Mouse (Mus musculus): ENCODE results near the gene Slc6a1.

The Slc6a1 gene

DNA sequence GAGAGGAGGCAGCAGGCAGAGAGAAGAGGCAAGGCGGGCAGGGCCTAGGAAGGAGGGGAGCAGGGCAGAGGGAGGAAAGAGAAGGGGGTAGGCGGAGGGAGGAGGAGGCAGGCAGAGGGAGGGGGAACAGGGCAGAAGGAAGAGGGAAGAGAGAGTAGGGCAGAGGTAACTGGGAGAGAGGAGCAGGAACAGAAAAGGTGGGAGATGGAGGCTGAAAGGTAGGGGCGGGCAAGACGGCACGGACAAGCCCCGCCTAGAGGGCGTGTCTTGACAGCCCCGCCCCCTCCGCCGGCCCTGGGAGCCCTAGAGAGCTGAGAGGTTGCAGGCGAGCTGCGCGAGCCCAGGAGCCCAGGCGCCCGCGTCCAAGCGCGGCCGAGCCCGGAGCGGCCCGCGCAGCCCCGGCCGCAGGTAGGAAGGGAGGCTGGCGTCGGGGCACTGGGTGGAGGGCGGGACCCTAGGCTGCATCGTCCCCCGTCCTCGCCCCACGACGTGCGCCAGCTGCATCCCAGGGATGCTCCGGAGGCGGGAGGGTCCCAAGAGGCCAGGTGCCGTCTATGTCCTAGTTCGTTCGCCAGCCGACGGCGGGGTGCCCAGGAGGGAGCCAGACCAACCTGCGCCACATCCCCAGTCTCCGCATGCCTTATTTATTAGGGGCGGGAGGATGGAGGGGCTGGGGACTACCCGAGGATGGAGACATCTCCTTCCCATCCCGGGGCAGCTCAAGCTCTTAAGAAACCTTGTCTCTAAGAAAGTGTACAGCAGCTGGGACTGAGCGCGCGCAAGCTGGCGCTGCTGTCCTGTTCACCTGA is at the start of gene Slc6a1:
Gene Slc6a1 (plus strand): TSS at position 167 of the 809 bp plus-strand sequence.
- peak; percentile 92 for DNase-seq

DNA sequence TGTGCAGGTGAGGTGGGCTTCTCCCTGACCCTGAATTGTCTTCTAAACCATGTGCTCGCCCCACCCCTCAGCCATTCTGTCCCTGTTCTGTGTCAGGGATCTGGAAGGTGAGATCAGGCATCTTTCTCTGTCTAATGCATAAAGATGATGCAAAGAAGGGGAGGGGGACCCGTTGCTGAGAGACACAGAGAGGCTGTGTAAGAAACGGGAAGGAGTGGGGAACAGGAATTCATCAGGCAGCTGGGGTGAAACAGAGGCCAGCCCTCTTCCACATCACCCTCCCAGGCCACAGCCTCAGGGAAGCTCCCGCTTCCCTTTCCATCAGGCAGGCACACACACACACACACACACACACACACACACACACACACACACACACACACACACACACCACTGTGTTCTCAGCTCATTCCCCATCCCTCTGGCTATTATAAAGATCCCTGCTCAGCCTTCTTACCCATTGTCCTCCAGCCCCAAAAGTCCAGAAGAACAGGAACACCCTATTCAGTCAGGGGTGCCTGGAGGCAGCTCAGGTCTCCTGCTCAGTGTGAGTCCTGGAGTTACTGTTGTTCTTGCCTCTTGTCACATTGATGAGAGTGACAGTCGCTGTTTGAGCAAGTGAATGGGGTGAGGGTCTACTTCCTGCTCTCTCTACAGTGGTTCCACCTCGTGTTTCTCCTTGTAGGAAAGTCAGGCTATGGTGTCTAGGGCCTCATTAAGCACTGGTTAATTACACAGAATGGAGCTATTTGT is 43.4 kb upstream of the Slc6a1 start:
- peak; percentile 71 for DNase-seq

DNA sequence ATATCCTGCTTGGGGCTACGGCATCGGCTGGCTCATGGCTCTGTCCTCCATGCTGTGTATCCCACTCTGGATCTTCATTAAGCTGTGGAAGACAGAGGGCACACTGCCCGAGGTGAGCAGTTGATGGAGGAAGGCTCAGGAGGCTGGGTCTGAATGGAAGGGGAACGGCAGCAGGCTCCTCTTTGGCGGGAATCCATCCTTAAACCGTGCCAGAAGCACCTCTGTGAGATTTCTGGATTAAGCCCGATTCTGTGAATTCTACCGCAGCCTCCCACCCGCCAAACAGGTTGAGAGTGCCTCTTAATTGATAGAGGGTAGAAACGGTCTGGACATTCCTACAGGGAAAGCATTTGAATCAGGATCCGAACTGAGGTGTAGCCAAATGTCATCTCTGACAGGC is 36.8 kb upstream of the Slc6a1 start:
- no peak for DNase-seq

DNA sequence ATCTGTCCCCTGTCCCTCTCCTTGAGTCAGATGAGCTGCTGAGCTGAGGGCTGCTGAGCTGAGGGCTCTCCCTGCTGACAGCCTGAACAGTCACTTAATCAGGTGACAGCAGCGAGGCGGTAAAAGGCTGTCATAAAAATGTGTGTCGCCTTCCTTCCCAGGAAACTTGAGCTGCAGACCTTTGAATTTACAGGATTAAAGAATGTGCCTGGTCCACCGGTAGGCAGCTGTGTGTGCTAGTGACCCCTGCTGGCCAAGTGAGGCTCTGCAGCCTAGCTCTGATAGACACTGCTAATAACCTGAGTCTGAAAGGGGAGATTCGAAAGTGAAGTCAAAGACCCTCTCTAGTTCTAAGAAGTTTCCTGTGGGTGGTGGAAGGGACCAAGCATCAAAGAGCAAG is 32.1 kb upstream of the Slc6a1 start:
- DNase-seq, result peak; percentile 86

DNA sequence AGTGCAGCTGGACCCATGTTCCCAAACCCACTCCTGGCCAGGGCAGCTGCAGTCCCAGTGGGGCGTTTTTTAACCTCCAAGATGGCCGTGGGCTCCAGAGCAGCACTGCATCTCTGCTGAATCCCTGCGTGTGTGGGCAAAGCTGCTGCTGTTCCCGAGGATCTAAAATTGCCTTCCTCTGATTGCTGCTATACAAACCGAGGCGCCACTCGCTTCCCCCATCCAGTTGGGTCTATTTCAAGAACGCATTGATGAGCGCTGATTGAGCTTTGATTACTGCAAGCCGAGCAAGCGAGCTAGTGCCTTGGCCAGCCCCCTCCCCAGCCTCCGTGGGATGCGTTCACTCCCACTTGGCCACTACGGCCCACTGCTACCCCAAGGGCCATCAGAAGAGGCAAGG is 27.5 kb upstream of the Slc6a1 start:
- no peak for DNase-seq

DNA sequence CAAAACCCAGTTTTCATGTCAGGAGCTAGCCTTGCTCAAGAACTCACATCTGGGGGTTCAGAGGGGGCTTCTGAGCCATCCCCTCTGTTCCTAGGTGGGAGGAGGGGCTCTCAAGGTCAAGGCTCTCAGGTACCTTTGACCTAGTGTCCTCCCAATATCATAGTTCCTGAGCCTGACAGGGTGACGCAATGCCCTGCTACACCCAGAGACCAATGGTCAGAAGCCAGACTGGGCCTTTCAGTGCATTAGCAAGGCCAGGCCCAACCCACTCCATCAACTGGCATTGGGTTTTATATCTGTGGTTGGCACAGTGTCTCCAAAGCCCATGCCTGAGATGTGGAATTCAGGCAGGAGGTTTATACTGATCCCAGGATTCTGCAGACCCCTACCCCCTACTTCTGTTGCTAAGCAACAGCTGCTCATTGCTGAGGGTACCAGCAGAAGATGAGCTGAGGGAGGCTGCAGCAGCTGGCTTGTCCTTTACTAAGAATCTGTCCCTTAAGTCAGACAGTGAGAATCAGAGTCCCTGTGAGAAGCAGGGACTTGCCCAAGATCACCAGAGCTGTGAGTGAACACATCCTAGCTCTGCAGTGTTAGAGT is 24.6 kb upstream of the Slc6a1 start:
- no peak for DNase-seq

DNA sequence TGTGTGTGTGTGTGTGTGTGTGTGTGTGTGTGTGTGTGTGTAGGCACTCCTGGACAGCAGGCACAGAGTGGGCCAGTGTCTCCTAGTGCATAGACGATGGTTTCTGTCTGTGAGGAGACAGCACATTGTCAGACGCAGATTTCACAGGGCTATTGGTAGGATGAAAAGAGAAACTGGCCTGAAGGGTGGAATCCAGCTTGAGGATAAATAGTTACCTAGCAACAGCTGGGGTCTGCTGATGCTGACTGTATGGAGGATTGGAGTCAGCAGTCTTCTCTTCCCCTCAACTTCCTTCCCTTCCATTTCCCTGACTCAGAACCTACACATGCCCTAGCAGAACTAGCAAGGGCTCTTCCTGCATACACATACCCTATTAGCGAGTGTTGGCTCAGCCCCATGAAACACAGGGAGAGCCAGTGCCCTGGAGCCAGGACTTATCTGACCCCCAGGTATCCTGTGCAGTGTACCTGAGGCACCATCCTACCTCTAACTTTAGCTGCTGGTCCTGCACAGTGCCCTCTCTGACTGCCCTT is 23.7 kb upstream of the Slc6a1 start:
- no peak for DNase-seq

DNA sequence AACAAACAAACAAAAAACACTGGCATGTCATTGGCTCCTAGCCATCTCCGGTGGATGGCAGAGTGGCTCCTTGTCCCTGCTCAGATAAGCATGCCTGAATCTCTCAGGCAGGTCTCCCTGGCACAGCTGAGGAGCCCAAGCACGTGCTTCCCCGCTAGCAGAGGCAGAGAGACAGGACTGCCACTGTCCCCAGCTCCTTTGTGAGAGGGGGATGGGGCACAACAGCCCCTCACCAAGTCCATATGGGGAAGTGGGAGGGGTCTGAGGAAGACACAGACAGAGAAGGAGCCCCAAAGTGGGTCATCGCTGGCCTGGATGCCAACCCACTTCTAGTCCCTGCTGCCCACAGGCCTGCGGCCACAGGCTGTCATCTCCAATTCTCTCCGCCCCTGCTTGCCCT is 20.8 kb upstream of the Slc6a1 start:
- peak; percentile 99 for DNase-seq

DNA sequence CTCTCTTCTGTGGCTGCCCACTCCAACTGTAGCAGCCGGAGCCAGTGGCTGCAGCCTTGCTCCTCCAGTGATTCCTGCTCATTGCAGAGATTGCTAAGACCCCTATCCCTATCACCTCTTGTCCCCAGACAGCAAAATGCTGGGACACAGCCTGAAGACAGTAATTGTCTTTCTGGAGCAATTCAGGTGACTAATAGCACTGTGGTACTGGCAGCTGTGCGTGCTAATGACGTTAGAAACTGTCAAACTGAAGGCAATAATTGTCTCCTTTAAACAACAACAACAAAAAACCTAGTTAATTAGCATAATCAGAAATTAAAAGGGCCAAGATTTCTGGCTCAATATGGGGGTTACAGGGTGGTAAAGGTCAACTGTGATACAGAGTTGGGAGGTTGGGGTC is 18.4 kb upstream of the Slc6a1 start:
- peak; percentile 71 for DNase-seq

DNA sequence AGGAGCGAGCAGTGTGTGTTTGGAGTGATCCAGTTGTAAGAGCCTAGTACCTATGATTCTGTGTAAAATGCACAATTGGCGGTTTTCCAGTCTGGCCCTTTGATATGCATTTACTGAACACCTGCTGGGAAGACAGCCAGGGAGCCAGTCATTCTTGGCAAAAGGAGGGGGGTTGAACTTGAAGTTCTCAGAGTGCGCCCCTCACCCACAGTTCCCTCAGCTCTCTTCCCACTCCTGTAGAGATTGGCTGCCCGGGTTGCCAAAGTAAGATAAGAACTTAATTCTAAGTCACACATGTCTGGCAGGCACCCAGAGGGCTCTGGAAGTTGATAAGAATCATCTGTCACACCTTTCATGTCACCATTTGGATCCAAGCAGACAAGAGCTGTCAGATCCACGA is 18.0 kb upstream of the Slc6a1 start:
- DNase-seq, result peak; percentile 69

DNA sequence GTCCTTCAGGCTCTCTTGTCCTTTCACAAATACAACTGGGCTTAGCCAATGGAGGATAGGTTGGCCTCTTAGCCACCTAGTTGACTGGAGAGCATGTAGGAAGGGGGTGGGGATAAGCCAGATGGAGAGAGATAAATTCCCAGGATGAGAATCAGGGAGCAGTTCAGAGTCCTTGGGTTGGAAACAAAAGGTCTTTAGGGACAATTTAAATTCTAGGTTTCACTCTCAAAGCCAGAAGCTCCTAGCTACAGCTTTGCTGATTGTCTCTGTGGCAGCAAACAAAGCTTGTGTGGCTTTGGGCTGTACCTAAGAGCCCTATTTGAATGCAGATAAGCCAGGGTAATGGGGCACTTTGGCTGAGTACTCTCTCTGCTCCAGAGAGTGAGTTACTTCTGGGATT is 16.2 kb upstream of the Slc6a1 start:
- no peak for DNase-seq

DNA sequence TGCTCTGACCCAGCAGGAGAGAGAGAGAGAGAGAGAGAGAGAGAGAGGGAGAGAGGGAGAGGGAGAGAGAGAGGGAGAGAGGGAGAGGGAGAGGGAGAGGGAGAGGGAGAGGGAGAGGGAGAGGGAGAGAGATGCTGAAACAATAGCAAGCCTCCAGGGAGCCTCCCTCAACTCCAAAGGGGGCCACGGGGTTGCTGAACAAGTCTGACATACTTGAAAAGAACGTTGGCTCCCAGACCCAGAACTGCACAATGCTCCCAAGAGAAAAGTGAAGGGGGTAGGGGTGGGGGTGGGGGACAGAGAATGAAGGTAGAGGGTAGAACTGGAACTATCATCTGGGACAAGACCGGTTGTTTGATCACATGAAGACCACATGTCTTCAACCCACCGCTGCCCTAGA is 14.5 kb upstream of the Slc6a1 start:
- peak; percentile 55 for DNase-seq

DNA sequence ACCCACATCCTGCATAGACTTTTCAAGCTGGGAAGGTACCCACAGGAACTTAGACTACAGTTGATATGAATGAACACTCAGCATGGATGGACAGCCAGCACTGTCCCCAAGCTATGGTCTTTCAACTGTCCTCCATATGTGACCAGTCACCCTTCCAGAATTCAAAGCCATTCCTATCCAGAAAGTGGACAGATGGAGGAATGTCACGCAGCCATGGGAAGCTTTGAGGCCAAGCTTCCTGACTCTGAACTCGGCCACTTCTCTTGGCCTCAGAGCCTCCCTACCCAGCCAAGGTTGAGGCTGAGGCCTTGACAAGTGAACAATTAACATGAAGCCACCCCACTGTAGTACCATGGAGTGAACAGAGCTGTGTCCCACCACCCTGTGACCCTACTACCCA is 12.8 kb upstream of the Slc6a1 start:
- DNase-seq, result no peak

DNA sequence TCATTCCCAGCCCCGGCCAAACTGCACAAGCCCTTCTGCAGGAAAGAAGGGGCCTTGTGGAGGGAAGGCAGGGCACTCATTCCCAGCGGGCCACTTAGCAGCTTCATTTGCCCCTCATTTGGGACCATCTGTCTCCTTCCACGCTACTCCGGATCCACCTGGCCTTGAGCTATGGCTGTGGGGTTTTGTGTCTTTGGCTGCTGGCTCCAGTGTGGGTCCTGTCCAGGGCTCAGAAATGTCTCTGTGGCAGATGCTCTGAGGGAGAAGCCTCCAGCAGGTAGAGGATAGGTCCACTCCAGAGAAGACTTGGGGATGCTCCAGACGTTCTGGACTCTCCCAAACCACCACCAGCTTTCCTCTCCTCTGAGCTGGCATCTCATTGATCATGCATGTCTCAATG is 11.6 kb upstream of the Slc6a1 start:
- no peak for DNase-seq

DNA sequence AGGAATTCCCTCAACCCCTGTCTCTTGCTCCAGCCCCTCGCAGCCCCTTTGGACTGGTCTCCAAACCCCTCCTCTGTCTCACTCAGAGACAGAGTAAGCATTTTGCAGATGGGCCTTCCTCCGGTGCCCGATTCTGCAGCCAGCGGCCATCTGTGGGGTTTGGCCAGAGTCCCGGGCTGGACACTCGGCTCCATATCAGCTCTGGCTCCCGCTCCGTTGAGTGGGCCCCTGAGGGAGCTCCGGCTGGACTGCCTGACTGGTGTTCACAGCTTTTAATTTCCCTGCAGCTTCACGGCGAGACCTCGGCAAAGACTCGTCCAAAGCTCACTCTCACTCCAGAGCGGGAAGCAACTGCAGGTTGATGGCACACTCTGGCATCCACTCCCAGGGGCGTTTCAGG is 10.2 kb upstream of the Slc6a1 start:
- DNase-seq, result peak; percentile 58

DNA sequence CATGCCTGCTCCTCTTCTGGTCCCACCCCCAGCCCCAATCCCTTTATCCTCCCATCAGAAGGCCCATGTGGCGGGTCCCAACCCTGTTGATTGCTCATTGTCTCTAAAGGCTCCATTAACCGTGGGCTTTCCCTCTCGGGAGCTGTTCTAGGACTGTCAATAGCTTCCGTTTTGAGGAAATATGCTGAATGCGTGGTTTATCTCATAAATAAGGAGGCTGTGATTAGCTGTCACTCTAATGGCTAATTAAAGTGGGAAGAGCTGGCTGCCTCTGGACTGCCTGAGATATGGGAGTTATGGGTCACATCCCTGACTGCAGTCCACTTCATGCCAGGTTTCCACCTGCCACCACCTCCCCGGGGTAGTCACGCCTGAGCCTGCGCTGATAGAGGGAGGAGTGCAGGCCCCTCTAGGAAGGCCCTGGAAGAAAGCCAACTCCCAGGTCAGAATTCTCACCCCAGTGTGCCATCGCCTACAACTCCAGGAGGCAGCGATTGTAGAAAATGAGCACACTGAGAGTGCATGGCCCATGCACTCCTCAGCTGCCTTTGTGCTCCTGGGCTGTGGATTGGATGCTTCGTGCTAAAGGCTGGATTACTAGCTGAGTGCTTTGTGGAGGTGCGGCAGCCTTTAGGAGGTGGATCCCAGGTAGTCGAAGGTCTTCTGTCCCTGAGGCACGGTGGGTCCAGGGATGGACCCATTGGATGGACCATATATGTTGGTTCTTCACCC is 8.3 kb upstream of the Slc6a1 start:
- no peak for DNase-seq

DNA sequence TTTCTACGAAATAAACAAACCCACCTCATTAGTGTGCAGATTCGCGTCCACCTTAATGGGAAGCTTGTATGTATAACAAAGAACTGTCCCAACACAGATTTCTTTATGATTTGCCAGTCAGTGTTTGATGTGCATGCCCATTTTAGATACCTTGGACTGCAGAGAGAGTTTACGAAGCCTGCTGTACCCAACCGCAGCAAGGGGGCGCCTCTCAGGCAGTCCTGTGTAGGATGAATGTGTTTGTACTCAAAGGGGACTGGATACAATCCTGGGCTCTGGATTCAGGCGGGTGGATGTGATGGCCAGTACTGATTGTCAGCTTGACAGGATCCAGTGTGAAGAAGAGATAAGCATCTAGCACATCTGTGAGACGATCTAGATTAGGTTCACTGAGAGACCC is 6.6 kb upstream of the Slc6a1 start:
- no peak for DNase-seq

DNA sequence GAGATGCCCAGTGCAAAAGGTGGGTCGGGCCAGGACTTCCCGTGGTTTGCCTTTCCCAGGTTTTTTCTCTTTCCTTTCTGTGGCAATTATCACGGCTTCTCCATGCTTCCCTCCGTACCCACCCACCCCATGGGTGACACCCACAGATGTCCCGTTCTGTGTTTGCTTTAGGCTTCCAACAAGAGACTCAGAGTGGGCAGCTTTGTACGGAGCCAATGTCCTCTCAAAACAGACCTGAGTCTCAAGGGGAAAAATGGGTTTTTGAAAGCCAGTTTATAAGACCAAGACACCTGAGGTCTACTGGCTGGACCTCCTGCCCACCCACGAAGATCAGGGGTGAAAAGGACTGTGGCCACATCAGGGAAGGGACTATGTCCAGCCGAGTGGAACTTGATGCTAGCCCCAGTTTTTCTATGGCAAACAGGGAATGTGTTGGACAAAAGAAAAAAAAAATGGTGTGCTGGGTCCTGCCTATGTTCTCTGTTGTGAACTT is 889 bp downstream of the Slc6a1 start:
- no peak for DNase-seq

DNA sequence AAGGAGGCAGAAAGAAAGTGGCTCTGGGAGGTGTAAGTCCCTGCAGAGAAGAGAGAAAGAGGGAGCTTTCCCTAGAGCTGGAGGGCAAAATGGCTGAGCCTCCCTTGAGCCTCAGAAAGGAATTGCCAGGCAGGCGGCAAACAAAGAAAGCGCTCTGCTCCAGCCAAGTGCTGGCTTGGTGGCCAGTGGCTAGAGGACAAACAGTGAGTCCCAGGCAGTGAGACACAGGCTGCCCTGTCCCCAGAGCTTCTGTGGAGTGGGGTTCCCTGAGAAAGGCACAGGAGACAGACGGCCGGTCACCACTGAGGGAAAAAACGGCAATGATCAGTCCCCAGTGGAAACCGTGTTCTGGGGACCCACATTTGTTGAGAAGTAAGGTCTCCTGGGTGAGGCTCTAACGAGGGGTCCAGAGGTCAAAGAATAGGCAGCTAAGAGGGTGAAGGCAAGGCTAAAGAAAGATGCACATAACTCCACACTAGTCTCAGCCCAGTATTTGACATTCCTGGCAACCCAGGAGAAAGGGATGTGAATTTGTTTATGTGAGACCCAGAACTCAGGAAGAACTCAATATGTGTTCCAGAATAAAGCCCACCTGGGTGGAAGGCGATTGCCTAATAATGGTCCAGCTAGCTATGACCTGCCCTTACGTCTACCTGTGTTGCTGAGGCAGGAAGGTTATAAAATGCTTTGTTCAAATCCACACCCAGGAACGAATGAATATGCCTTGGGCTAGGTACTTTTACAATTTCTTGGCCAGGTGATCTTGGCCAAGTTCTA is 1.7 kb downstream of the Slc6a1 start:
- DNase-seq, result peak; percentile 56

DNA sequence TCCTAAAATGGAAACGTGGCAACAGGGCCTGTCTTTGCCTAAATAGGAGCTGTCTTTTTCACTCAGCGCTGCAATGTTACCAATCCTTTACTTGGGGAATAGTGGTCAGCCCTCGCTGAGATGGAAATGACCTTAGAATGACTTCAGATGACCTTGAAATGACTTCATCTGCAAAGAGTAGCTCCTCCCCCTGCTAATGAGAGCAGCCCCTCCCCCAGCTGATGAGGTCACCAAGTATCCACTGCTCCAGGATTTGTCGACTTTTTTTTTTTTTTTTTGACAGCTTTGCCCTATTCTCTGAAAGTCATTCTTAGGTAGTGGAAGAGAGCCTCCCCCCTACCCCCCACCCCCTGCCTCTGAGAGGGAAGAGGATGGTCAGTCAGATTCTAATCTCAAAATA is 3.0 kb downstream of the Slc6a1 start:
- DNase-seq, result peak; percentile 67

DNA sequence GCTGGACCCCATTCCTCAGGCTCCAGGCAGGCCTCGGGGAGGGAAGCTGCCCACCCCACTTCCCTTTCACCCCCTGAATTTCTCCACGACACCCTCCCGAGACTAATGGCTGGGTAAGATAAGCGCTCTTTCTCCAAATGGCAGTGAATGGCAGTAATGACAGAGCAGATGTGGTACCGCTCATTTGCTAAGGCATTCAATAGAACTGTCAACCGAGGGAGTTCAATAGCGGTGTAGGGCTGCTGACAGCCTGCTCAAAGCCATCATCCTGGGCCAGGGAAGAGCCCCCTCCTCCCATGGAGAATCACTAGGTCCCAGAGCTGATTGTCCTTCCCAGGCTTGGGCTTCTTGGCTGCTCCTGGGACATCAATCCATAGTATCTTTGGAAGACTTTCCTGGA is 6.7 kb downstream of the Slc6a1 start:
- no peak for DNase-seq

DNA sequence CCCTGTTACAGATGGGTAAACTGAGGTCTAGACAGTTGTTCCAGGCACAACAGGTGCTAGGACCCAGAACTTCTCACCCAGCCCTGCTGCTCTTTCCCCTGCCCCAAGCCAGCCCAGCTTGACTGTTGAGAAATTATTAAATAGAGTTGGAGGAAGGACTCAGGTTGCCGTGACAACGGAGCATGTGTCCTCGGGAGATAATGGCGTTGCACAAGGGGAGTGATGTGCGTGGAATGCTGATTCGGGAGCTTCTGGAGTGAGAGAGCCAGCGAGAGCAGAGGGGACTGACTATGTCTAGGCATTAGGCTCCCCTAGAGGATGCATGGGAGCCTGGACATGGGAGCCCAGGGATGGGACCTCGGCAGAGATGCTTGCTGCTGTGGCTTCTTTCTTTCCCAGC is 7.7 kb downstream of the Slc6a1 start:
- peak; percentile 86 for DNase-seq

All from retina, postnatal 1 day (tissue).